Mouse (Mus musculus): ENCODE data around the gene Gm20517. TPM values are rescaled to one million over a fixed set of nuclear protein-coding genes. Genes with fewer than 3 reads are reported as not detected.
"Not testable (repeated sequence)": the region's sequence is repeated elsewhere in the genome, so short reads cannot be mapped to it uniquely, and the experiment has no call there.

Gene Gm20517
- total RNA-seq, 2 experiments from 2014 or later, result 4.4 to 5.5 TPM

DNA sequence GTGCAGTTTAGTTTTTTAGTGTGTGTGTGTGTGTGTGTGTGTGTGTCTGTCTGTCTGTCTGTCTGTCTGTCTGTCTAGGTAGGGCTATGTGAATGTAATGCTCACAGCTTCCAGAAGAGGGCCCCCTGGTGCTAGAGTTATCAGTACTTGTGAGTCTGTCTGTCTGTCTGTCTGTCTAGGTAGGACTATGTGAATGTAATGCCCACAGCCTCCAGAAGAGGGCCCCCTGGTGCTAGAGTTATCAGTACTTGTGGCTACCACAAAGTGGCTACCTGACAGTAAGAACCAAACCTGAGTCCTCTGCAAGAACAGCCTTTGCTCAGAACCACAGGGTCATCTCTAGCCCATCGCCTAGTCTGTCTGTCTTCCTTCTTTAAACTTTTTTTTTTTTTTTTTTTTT lies 35.3 kb downstream of the Gm20517 start:
- Histone ChIP-seq H3K4me3 (no peak overlapping the region), H3K27ac (no peak overlapping the region)
- peak; percentile 74 for TF ChIP-seq CTCF (conservative IDR thresholded peaks at IDR 0.05)
- DNase-seq (ENCODE audit: low spot score in 2 of 2), result peak; percentile 9 to 53

GRCm38 (mm10) chr17:47648966-47649365 lies 37.6 kb downstream of the Gm20517 start:
- no peak overlapping the region for H3K27ac ChIP-seq
- TF ChIP-seq CTCF (conservative IDR thresholded peaks at IDR 0.05), result no peak
- DNase-seq (ENCODE audit: low spot score in 2 of 2), result no peak
- no peak overlapping the region for H3K4me3 ChIP-seq

GRCm38 (mm10) chr17:47651953-47652352 lies 40.6 kb downstream of the Gm20517 start:
- Histone ChIP-seq H3K4me3 (no peak overlapping the region), H3K27ac (no peak overlapping the region)
- TF ChIP-seq CTCF (conservative IDR thresholded peaks at IDR 0.05), result no peak
- DNase-seq (ENCODE audit: low spot score in 2 of 2), result no peak

DNA sequence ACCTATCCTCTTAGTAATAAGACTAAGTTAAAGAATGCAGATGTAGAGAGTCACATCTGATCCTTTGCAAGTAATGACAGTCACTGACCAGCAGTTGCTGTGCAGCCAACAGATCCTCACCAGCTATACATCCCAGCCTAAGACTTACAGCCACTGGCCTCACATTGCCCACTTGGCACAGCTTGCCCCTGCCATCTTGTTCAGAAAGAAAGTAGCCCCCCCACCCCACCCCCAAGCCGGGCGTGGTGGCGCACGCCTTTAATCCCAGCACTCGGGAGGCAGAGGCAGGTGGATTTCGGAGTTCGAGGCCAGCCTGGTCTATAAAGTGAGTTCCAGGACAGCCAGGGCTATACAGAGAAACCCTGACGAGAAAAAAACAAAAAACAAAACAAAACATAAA lies 43.0 kb downstream of the Gm20517 start:
- not testable (repeated sequence) for H3K27ac ChIP-seq; DNase-seq (ENCODE audit: low spot score in 2 of 2); H3K4me3 ChIP-seq

- H3K4me3 ChIP-seq, result no peak overlapping the region
- H3K27ac ChIP-seq, result no peak overlapping the region
- DNase-seq (ENCODE audit: low spot score in 2 of 2), result no peak
- TF ChIP-seq CTCF (conservative IDR thresholded peaks at IDR 0.05), result no peak
These were observed 44.3 kb downstream of the Gm20517 start for GRCm38 (mm10) chr17:47655697-47656096.

GRCm38 (mm10) chr17:47657901-47658300 lies 46.5 kb downstream of the Gm20517 start:
- DNase-seq (ENCODE audit: low spot score in 2 of 2), result no peak
- no peak for TF ChIP-seq CTCF (conservative IDR thresholded peaks at IDR 0.05)
- H3K27ac ChIP-seq, result no peak overlapping the region
- no peak overlapping the region for H3K4me3 ChIP-seq

DNA sequence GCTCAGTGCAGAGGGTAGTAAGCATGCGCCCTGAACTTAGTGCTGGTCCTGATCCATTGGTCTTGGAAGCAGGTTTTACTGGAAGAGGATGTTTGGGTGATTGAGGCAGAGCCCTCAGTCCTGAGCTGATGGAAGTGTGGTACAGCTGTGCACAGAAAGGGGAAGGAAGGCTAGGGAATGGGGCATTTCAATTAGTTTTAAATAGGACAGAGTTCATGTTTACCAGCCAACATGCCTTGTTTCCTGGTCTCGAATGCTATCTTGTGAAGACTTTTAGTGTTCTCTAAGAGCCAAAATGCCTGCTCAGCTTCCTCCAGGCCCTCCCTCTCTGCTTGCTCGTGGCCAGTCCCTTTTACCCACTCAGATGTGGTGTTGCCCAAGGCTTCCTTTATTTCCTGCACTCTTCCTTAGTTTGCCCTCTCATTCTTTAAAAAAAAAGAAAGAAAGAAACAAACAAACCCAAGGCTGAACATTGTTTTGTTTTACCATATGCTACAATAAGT lies 47.4 kb downstream of the Gm20517 start:
- no peak overlapping the region for H3K4me3 ChIP-seq
- no peak for TF ChIP-seq CTCF (conservative IDR thresholded peaks at IDR 0.05)
- DNase-seq (ENCODE audit: low spot score in 2 of 2), result no peak
- H3K27ac ChIP-seq, result no peak overlapping the region

DNA sequence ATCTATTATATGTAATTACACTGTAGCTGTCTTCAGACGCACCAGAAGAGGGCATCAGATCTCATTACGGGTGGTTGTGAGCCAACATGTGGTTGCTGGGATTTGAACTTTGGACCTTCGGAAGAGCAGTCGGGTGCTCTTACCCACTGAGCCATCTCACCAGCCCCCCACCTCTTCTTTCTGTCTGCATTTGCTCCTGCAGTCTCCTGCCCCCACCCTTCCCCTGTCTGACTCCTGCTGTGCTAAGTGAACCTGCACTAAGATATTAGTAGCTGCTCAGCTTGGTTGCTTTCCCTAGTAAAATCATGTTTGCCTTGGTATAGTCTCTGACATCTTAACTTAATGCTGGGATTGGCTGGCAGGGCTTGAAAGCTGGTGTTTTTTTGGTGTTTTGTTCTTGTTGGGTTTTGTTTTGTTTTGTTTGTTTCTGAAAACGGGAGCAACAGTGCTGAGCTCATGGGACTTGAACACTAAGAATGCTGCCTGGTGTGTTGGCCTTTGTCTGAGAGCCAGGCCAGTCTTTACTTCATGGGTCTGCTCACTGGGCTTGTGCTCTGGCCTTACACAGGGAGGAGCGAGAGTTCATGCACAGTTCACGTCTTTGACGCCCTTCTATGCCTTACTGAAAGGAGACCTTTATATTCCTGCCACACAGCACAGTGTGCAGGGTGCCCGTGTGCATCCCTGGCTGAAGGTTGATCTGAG lies 51.8 kb downstream of the Gm20517 start:
- TF ChIP-seq CTCF (conservative IDR thresholded peaks at IDR 0.05), result peak; percentile 13; the same call in 1 of the 2 replicates
- no peak overlapping the region for H3K4me3 ChIP-seq
- H3K27ac ChIP-seq, result no peak overlapping the region
- no peak for DNase-seq (ENCODE audit: low spot score in 2 of 2)

DNA sequence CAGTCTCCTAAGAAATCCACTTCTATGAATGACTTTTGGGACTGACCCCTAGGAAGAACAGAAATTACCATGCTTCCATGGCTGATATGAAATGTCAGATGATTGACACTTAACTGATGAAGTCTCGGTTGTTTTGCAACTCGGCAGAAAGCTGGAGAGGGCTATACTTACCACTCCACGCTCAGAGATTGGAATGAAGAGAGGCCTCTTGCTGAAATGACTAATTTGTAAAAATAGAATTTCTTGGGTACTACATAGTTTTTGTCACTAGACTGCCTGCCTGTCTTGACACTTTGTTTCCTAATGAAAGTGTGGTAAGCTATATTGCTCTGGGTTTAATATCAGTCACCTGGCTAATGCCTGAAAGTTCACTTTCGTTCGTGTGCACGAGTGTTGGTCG lies 53.1 kb downstream of the Gm20517 start:
- H3K4me3 ChIP-seq, result no peak overlapping the region
- DNase-seq (ENCODE audit: low spot score in 2 of 2), result no peak

GRCm38 (mm10) chr17:47669166-47669565 lies 57.8 kb downstream of the Gm20517 start:
- no peak for DNase-seq (ENCODE audit: low spot score in 2 of 2)
- TF ChIP-seq CTCF (conservative IDR thresholded peaks at IDR 0.05), result no peak
- Histone ChIP-seq H3K4me3 (no peak overlapping the region), H3K27ac (no peak overlapping the region)

More for the DNA sequence above, 53.1 kb downstream of the Gm20517 start:
- no peak overlapping the region for H3K27ac ChIP-seq
- no peak for TF ChIP-seq CTCF (conservative IDR thresholded peaks at IDR 0.05)

DNA sequence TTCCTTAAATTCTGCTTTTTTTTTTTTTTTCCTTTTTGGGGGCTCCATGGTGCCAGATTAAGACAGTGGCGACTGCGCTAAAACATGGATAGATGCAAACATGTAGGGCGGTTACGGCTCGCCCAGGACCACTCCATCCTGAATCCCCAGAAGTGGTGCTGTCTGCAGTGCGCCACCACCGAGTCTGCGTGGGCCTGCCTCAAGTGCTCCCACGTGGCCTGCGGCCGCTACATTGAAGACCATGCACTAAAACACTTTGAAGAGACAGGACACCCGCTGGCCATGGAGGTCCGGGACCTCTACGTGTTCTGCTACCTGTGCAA lies 60.6 kb downstream of the Gm20517 start:
- H3K27ac ChIP-seq, result peak overlapping the region; percentile 80
- TF ChIP-seq CTCF (conservative IDR thresholded peaks at IDR 0.05), result no peak
- peak overlapping the region; percentile 59 for H3K4me3 ChIP-seq
- DNase-seq (ENCODE audit: low spot score in 2 of 2), result no peak

GRCm38 (mm10) chr17:47672311-47673111 lies 61.1 kb downstream of the Gm20517 start:
- peak; percentile 27; the same call in 1 of the 2 replicates for TF ChIP-seq CTCF (conservative IDR thresholded peaks at IDR 0.05)
- Histone ChIP-seq H3K4me3 (peak overlapping the region; percentile 59), H3K27ac (peak overlapping the region; percentile 80)
- peak in 1 of 2 experiments; percentile 27 for DNase-seq (ENCODE audit: low spot score in 2 of 2)

DNA sequence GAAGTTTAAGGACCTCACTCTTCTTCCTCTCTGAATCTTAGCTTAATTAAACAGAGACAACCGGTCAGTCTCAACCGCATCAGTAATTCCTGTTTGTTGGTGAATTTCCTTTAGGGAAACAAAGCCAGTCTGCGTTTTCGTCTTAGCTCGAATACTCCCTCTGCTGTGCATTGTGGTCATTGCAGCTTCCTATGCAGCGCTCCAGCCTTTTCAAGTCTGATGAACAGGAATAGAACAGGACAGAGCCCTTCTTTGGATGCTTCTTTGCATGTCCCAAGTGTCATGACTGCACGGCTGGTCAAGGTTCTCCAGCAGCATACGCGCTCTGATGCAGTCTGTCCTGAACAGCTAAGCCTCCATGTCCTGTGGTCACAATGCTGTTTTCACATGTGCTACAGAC lies 65.2 kb downstream of the Gm20517 start:
- H3K27ac ChIP-seq, result peak overlapping the region; percentile 59; the same call in 1 of the 2 replicates
- H3K4me3 ChIP-seq, result no peak overlapping the region
- TF ChIP-seq CTCF (conservative IDR thresholded peaks at IDR 0.05), result peak; percentile 96
- DNase-seq (ENCODE audit: low spot score in 2 of 2), result peak; percentile 58 to 83
